Comparison of ENCODE assay signal across 25 mouse cellular contexts in genomic region chr9:43035208-43035607, GRCm38 (mm10).
A peak's percentile ranks its signal among the peaks of the same experiment; 100 is the strongest.
DNase-seq lines count a peak whose midpoint lies in the region; ATAC-seq and TF ChIP-seq lines count a peak whose summit lies in the region.
"Had no signal": no experiment of that assay in that cellular context is flagged by ENCODE, and none has a peak within 500 bp of the region (broad histone marks: within the 10 kb centered on the region; RNA-seq: fewer than 3 reads in every experiment).

No protein-coding gene starts in this region.

- no peak for TF ChIP-seq EP300 in heart, adult 2 months (IDR thresholded peaks at IDR 0.05; ENCODE audit: insufficient read depth, low read depth, low read length)

- H3K27me3 ChIP-seq in heart, adult 2 months (ENCODE audit: control insufficient read depth, insufficient read depth, low read length) = no peaks in the 10 kb centered on the region
- H3K27me3 ChIP-seq in heart, embryonic 10.5 days (ENCODE audit: insufficient read depth, poor library complexity, severe bottlenecking) = no peaks in the 10 kb centered on the region
- H3K27me3 ChIP-seq in G1E (ENCODE audit: insufficient read depth, low read length) (no peaks in the 10 kb centered on the region), myocyte (ENCODE audit: control insufficient read depth, insufficient read depth, insufficient read length) (no peaks in the 10 kb centered on the region)
- H3K27me3 ChIP-seq: CH12.LX; neural tube, embryonic 13.5 days had no signal

- no peak overlapping the region for H3ac ChIP-seq in myocyte (ENCODE audit: control insufficient read depth, insufficient read length)

- peaks cover 23% of the 10 kb centered on the region for H3K4me1 ChIP-seq in heart, adult 2 months (ENCODE audit: control insufficient read depth, insufficient read depth, low read length)
- H3K4me1 ChIP-seq in heart, embryonic 10.5 days = peaks cover 24% of the 10 kb centered on the region
- peaks cover 25% of the 10 kb centered on the region for H3K4me1 ChIP-seq in G1E (ENCODE audit: insufficient read depth, low read depth, low read length)

- no peak for TF ChIP-seq CTCF in heart, adult 2 months (IDR thresholded peaks at IDR 0.05)
- TF ChIP-seq CTCF in G1E (IDR thresholded peaks at IDR 0.05; ENCODE audit: low read depth, low read length) = no peak
- no peak for TF ChIP-seq CTCF in left cerebral cortex, adult 2 months (IDR thresholded peaks at IDR 0.05)

- intact Hi-C loops in heart, adult 2 months (cut with DNase I) = no loop called here
- intact Hi-C loops in left cerebral cortex, adult 2 months (cut with DNase I) = no loop called here

- H3K9me3 ChIP-seq in heart, embryonic 10.5 days = no peaks in the 10 kb centered on the region
- H3K9me3 ChIP-seq in G1E (replicated peaks) = no peaks in the 10 kb centered on the region
- H3K9me3 ChIP-seq: hindbrain, embryonic 10.5 days; neural tube, embryonic 13.5 days had no signal

- WGBS in heart, adult 2 months = 31% methylated on average over 4 of the region's 4 CpGs
- WGBS in heart, embryonic 10.5 days = 66% methylated on average over 4 of the region's 4 CpGs

- H3K79me2 ChIP-seq in heart, adult 2 months (replicated peaks; ENCODE audit: control insufficient read depth, insufficient read depth, low read length) = peaks cover 6% of the 10 kb centered on the region
- peaks cover 18% of the 10 kb centered on the region for H3K79me2 ChIP-seq in myocyte (ENCODE audit: control insufficient read depth, insufficient read depth)

- ATAC-seq in G1E (ENCODE audit: extremely low read depth, insufficient number of reproducible peaks, low FRiP score, poor library complexity, severe bottlenecking) = no peak
- ATAC-seq: activated CD4-positive, CD25-positive, alpha-beta regulatory T cell, adult 4 months; forebrain, embryonic 14.5 days; hindbrain, postnatal 0 days had no signal

- H3K4me2 ChIP-seq in myocyte (ENCODE audit: low read depth) = peak overlapping the region; percentile 39
- H3K4me2 ChIP-seq: heart, embryonic 11.5 days; liver, embryonic 11.5 days; neural tube, embryonic 13.5 days had no signal

- peak overlapping the region; percentile 44; the same call in 1 of the 2 replicates for H3K27ac ChIP-seq in heart, adult 2 months
- no peak overlapping the region for H3K27ac ChIP-seq in heart, embryonic 10.5 days
- no peak overlapping the region for H3K27ac ChIP-seq in left cerebral cortex, adult 2 months
- H3K27ac ChIP-seq: hindbrain, embryonic 10.5 days; hindbrain, postnatal 0 days; neural tube, embryonic 13.5 days had no signal

- H3K4me3 ChIP-seq in heart, adult 2 months = no peak overlapping the region
- H3K4me3 ChIP-seq in heart, embryonic 10.5 days = no peak overlapping the region
- H3K4me3 ChIP-seq in G1E (ENCODE audit: low read depth, low read length) (no peak overlapping the region), myocyte (no peak overlapping the region)
- no peak overlapping the region for H3K4me3 ChIP-seq in left cerebral cortex, adult 2 months
- H3K4me3 ChIP-seq: hindbrain, embryonic 10.5 days; neural tube, embryonic 13.5 days had no signal

- H3K36me3 ChIP-seq in heart, adult 2 months (ENCODE audit: control insufficient read depth, insufficient read depth, low read length) = peaks cover 24% of the 10 kb centered on the region
- H3K36me3 ChIP-seq in heart, embryonic 10.5 days = peaks cover 7% of the 10 kb centered on the region
- H3K36me3 ChIP-seq in G1E (replicated peaks) = peaks cover 59% of the 10 kb centered on the region
- H3K36me3 ChIP-seq in myocyte (ENCODE audit: control insufficient read depth, insufficient read depth) = peaks cover 3% of the 10 kb centered on the region

- TF ChIP-seq POLR2A in heart, adult 2 months (IDR thresholded peaks at IDR 0.05; ENCODE audit: insufficient read depth, low read depth, low read length) = no peak
- no peak for TF ChIP-seq POLR2A in myocyte (IDR thresholded peaks at IDR 0.05; ENCODE audit: insufficient read length, low read depth)

- DNase-seq in heart, adult 2 months = no peak
- no peak for DNase-seq in heart, embryonic 10.5 days (ENCODE audit: low spot score)
- DNase-seq in G1E (ENCODE audit: low spot score) = peak; percentile 17
- peak; percentile 25 for DNase-seq in brain, adult 2 months (ENCODE audit: low read depth, low spot score)
- no peak for DNase-seq in adrenal gland, postnatal 36 days
- DNase-seq in left cerebral cortex, adult 2 months (ENCODE audit: extremely low spot score in 1 of 2, low spot score in 2 of 2) = no peak
- DNase-seq: adrenal gland, postnatal 25 days; cerebellum, adult 8-10 months; gastrocnemius, postnatal 14 days; kidney, adult 9 months; kidney, postnatal 36 days; left cerebral cortex, postnatal 4 days; lung, adult 18-20 months; lung, postnatal 36 days; right cerebral cortex, adult 18-20 months; thymus, postnatal 36 days had no signal

- no peak overlapping the region for H3K9ac ChIP-seq in heart, adult 2 months (ENCODE audit: low read depth, low read length)
- H3K9ac ChIP-seq: neural tube, embryonic 13.5 days had no signal

TF ChIP-seq in myocyte, 11 proteins besides CTCF, POLR2A, EP300 and RAD21:
- TF ChIP-seq CEBPB (IDR thresholded peaks at IDR 0.05; ENCODE audit: insufficient read depth, poor library complexity, severe bottlenecking) = no peak
- TF ChIP-seq MAX (IDR thresholded peaks at IDR 0.05; ENCODE audit: low read depth) = no peak
- TF ChIP-seq SRF (IDR thresholded peaks at IDR 0.05; ENCODE audit: control insufficient read depth, insufficient read length, low read depth) = no peak
- TF ChIP-seq MYOG (IDR thresholded peaks at IDR 0.05; ENCODE audit: control insufficient read depth in 1 of 3, insufficient read depth in 1 of 3, insufficient read length in 2 of 3, low read depth in 2 of 3) = no peak
- TF ChIP-seq TCF3 (IDR thresholded peaks at IDR 0.05; ENCODE audit: insufficient read length, low read depth) = no peak
- no peak for TF ChIP-seq POLR2AphosphoS2 (IDR thresholded peaks at IDR 0.05; ENCODE audit: insufficient read length, low read depth)
- no peak for TF ChIP-seq REST (IDR thresholded peaks at IDR 0.05; ENCODE audit: insufficient read depth, insufficient read length)
- no peak for TF ChIP-seq MYOD1 (IDR thresholded peaks at IDR 0.05; ENCODE audit: control insufficient read depth in 1 of 3, insufficient read length in 2 of 3, low read depth in 2 of 3)
- TF ChIP-seq USF1 (IDR thresholded peaks at IDR 0.05; ENCODE audit: low read depth) = no peak
- TF ChIP-seq E2F4 (IDR thresholded peaks at IDR 0.05; ENCODE audit: insufficient read depth) = no peak
- no peak for TF ChIP-seq TCF12 (IDR thresholded peaks at IDR 0.05; ENCODE audit: insufficient read depth, poor library complexity, severe bottlenecking)

Comparison
In these comparisons a context has a peak if more than half of its experiments do, and no peak if none do; other contexts are left out.
1. DNase-seq: peak in G1E (single experiment) and brain, adult 2 months (single experiment); none in heart, adult 2 months (0 of 2), heart, embryonic 10.5 days (single experiment), adrenal gland, postnatal 36 days (0 of 2) and left cerebral cortex, adult 2 months (0 of 2).